Mouse (Mus musculus) spleen, embryonic (tissue): ENCODE data around the gene Mrpl43.

Experiments used
- CTCF ChIA-PET: fragments of 350-600 bp; sonication (Branson Sonifier 250); formaldehyde crosslinking; loops from one replicate; lab custom pipeline; 2022; lab: Charles Lee

Gene Mrpl43

GRCm38 (mm10) chr19:45030111-45030510, 23.9 kb upstream of the Mrpl43 start:
- CTCF ChIA-PET, result interaction anchor here (0.6 to 3.6 kb wide), 5 partner anchors 10 to 150 kb away, joined by 3 to 29 read pairs (median 7); no protein-coding TSS in a partner anchor

GRCm38 (mm10) chr19:45029571-45029970, 23.3 kb upstream of the Mrpl43 start:
- CTCF ChIA-PET, result interaction anchor here (1.0 to 3.6 kb wide), 3 partner anchors 13 to 22 kb away, joined by 3 to 29 read pairs (median 24); no protein-coding TSS in a partner anchor

GRCm38 (mm10) chr19:45028746-45029145, 22.5 kb upstream of the Mrpl43 start:
- CTCF ChIA-PET, result interaction anchor here (0.6 kb wide), 1 partner anchor 15 kb away, joined by 3 read pairs; no protein-coding TSS in a partner anchor

- CTCF ChIA-PET, result no interaction called here
Measured at GRCm38 (mm10) chr19:45027848-45028247, 21.6 kb upstream of the Mrpl43 start.

- CTCF ChIA-PET, result interaction anchor here (0.6 to 0.7 kb wide), 3 partner anchors 16 to 130 kb away, joined by 3 to 8 read pairs (median 7); no protein-coding TSS in a partner anchor
Measured at GRCm38 (mm10) chr19:45026958-45027670, 20.9 kb upstream of the Mrpl43 start.

- CTCF ChIA-PET, result interaction anchor here (0.7 kb wide), 2 partner anchors 15 to 131 kb away, joined by 7 to 8 read pairs; no protein-coding TSS in a partner anchor
Measured at GRCm38 (mm10) chr19:45025937-45026568, 19.8 kb upstream of the Mrpl43 start.

- CTCF ChIA-PET, result no interaction called here
Measured at GRCm38 (mm10) chr19:45024775-45025174, 18.5 kb upstream of the Mrpl43 start.

GRCm38 (mm10) chr19:45023993-45024392, 17.8 kb upstream of the Mrpl43 start:
- CTCF ChIA-PET, result no interaction called here

GRCm38 (mm10) chr19:45021362-45021761, 15.1 kb upstream of the Mrpl43 start:
- CTCF ChIA-PET, result interaction anchor here (1.5 kb wide), 1 partner anchor 9 kb away, joined by 7 read pairs; no protein-coding TSS in a partner anchor

GRCm38 (mm10) chr19:45020348-45020747, 14.1 kb upstream of the Mrpl43 start:
- CTCF ChIA-PET, result interaction anchor here (1.5 kb wide), 1 partner anchor 10 kb away, joined by 7 read pairs; no protein-coding TSS in a partner anchor

GRCm38 (mm10) chr19:45018351-45018831, 12.1 kb upstream of the Mrpl43 start:
- CTCF ChIA-PET, result interaction anchor here (4.6 kb wide), 1 partner anchor 13 kb away, joined by 29 read pairs; no protein-coding TSS in a partner anchor

GRCm38 (mm10) chr19:45017909-45018308, 11.7 kb upstream of the Mrpl43 start:
- CTCF ChIA-PET, result interaction anchor here (0.6 to 4.6 kb wide), 2 partner anchors 13 to 37 kb away, joined by 3 to 29 read pairs; no protein-coding TSS in a partner anchor

GRCm38 (mm10) chr19:45017216-45017771, 11.1 kb upstream of the Mrpl43 start:
- CTCF ChIA-PET, result interaction anchor here (0.6 to 4.6 kb wide), 5 partner anchors 14 to 60 kb away, joined by 3 to 29 read pairs (median 6); no protein-coding TSS in a partner anchor

GRCm38 (mm10) chr19:45016341-45017215, 10.3 kb upstream of the Mrpl43 start:
- CTCF ChIA-PET, result interaction anchor here (0.7 to 4.6 kb wide), 6 partner anchors 14 to 1865 kb away, joined by 3 to 29 read pairs (median 4); no protein-coding TSS in a partner anchor

GRCm38 (mm10) chr19:45015518-45016281, 9.5 kb upstream of the Mrpl43 start:
- CTCF ChIA-PET, result interaction anchor here (0.6 to 4.6 kb wide), 4 partner anchors 15 to 1866 kb away, joined by 3 to 29 read pairs (median 6); no protein-coding TSS in a partner anchor

- CTCF ChIA-PET, result interaction anchor here (0.6 to 4.6 kb wide), 2 partner anchors 16 to 1141 kb away, joined by 5 to 29 read pairs; no protein-coding TSS in a partner anchor
Measured at GRCm38 (mm10) chr19:45014981-45015402, 8.8 kb upstream of the Mrpl43 start.

- CTCF ChIA-PET, result interaction anchor here (0.6 to 4.6 kb wide), 3 partner anchors 14 to 1142 kb away, joined by 3 to 29 read pairs (median 5); no protein-coding TSS in a partner anchor
Measured at GRCm38 (mm10) chr19:45014335-45014971, 8.2 kb upstream of the Mrpl43 start, which contains the start of gene Lzts2. Gene Lzts2 (plus strand): TSS chr19:45014414.

GRCm38 (mm10) chr19:45013581-45014225, 7.5 kb upstream of the Mrpl43 start:
- CTCF ChIA-PET, result interaction anchor here (0.5 to 2.3 kb wide), 3 partner anchors 15 to 775 kb away, joined by 3 to 24 read pairs (median 4); no protein-coding TSS in a partner anchor
